Mouse (Mus musculus) limb, embryonic 13.5 days (tissue): ENCODE results near the gene Hist2h2ac. TPM values are rescaled to one million over a fixed set of nuclear protein-coding genes. Genes with fewer than 3 reads are reported as not detected.
A peak's percentile ranks its signal among the peaks of the same experiment; 100 is the strongest.

Source experiments
- ATAC-seq: fragments of 200-750 bp; cut with Nextera tagmentation; 2 replicates; pipeline ENCODE4 v1.8.0; 2017; ENCODE audit warnings: low read depth, moderate number of reproducible peaks, moderate TSS enrichment; ENCODE audit not compliant: low FRiP score
- H3K27ac ChIP-seq: fragments of 300-500 bp; sonication (generic); 2 replicates; pipeline ENCODE4 v1.5.1; 2015; ENCODE audit warnings: inconsistent platforms, mild to moderate bottlenecking, moderate library complexity
- H3K27me3 ChIP-seq: fragments of 300-500 bp; sonication (generic); 2 replicates; pipeline ENCODE4 v1.6.1; 2015; ENCODE audit warnings: mild to moderate bottlenecking, inconsistent platforms
- H3K36me3 ChIP-seq: fragments of 300-500 bp; sonication (generic); 2 replicates; pipeline ENCODE4 v1.6.1; 2015; ENCODE audit warnings: inconsistent platforms, mild to moderate bottlenecking, moderate library complexity
- H3K4me1 ChIP-seq: fragments of 300-500 bp; sonication (generic); 2 replicates; pipeline ENCODE4 v1.6.1; 2015; ENCODE audit warnings: inconsistent platforms
- H3K4me2 ChIP-seq: fragments of 300-500 bp; sonication (generic); replicated peaks from 2 replicates; pipeline ENCODE4 v1.6.1; 2015; ENCODE audit warnings: inconsistent platforms, mild to moderate bottlenecking, moderate library complexity
- H3K4me3 ChIP-seq: fragments of 300-500 bp; sonication (generic); 2 replicates; pipeline ENCODE4 v1.5.1; 2015; ENCODE audit warnings: moderate library complexity, mild to moderate bottlenecking, inconsistent platforms
- H3K9ac ChIP-seq: fragments of 300-500 bp; sonication (generic); 2 replicates; pipeline ENCODE4 v1.6.1; 2015; ENCODE audit warnings: mild to moderate bottlenecking, inconsistent platforms
- H3K9me3 ChIP-seq: fragments of 300-500 bp; sonication (generic); 2 replicates; pipeline ENCODE4 v1.6.1; 2016; ENCODE audit warnings: inconsistent platforms
- WGBS: fragments of 180-500 bp; shearing (Covaris S2); methylation state at CpG from one replicate; pipeline ENCODE4 v1.1.7; 2015; 5-methylcytosine and 5-hydroxymethylcytosine counted together
- polyA plus RNA-seq: library from polyadenylated mRNA; unstranded; fragments of >200 nt; fragmentation: Nextera tagmentation; extraction: Ambion mirVana; gene quantifications from 2 replicates; pipeline ENCODE4 v1.2.1, GENCODE M21; 2015

The Hist2h2ac gene
- polyA plus RNA-seq, 1 experiment from 2014 or later = 11.1 TPM

DNA sequence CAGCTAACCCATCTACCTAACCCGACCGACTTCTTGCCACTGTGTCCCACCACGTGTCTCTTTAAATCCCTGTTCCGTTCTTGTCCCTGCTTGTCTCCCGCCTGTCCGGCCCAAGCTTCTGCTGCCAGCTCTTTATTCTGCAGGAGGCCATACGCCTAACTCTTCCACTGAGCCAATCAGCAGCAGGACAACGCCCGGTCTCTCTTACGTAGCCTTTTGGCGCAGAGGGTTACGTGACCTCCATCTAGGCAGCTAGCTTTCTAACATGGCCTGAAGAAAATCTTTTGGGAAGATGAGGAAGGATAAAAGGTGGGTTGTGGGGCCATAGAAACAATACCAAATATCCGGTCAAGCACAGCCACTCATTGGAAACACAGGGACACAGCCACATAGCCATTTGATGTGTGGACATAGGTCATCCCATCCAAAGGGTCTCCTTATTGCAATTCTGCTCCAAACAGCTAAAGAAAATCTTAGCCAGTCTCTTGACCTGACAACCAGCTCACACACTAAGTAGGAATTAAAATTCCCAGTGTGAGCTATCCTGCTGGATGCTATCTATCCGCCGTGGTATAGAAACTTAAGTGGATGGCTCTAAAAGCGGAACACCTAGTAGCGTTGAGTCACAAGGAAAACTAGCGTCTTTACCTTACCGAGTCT, 41.7 kb upstream of the Hist2h2ac start:
- peak; percentile 70 for ATAC-seq
- Histone ChIP-seq H3K27ac (peak overlapping the region; percentile 98), H3K27me3 (no peaks in the 10 kb centered on the region), H3K9me3 (no peaks in the 10 kb centered on the region), H3K4me3 (peak overlapping the region; percentile 62), H3K9ac (peak overlapping the region; percentile 80), H3K36me3 (no peaks in the 10 kb centered on the region), H3K4me1 (peaks cover 24% of the 10 kb centered on the region), H3K4me2 (peak overlapping the region; percentile 77)
- whole genome bisulfite sequencing = under 1% methylated on average over 19 of the region's 19 CpGs

DNA sequence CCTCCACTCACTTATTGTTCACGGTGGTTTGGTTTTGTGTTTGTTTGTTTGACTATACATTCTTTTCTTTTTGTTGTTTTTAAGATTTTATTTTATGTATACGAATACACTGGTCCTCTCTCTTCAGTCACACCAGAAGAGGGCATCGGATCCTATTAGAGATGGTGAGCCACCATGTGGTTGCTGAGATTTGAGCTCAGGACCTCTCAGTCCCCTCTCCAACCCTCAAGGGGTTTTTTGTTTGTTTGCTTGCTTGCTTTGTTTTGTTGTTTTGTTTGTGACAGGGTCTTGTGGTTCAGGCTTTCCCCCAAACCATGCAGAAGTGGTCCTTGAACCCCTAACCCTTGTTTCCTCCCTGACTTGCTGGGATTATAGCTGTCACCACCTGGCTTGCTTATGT, 40.9 kb upstream of the Hist2h2ac start:
- no peaks in the 10 kb centered on the region for H3K9me3 ChIP-seq
- H3K4me2 ChIP-seq = peak overlapping the region; percentile 77
- no peak for ATAC-seq
- peak overlapping the region; percentile 98 for H3K27ac ChIP-seq
- WGBS = 59% methylated on average over 3 of the region's 3 CpGs
- peak overlapping the region; percentile 62 for H3K4me3 ChIP-seq
- H3K36me3 ChIP-seq = no peaks in the 10 kb centered on the region
- peak overlapping the region; percentile 80 for H3K9ac ChIP-seq
- H3K27me3 ChIP-seq = no peaks in the 10 kb centered on the region
- H3K4me1 ChIP-seq = peaks cover 24% of the 10 kb centered on the region

DNA sequence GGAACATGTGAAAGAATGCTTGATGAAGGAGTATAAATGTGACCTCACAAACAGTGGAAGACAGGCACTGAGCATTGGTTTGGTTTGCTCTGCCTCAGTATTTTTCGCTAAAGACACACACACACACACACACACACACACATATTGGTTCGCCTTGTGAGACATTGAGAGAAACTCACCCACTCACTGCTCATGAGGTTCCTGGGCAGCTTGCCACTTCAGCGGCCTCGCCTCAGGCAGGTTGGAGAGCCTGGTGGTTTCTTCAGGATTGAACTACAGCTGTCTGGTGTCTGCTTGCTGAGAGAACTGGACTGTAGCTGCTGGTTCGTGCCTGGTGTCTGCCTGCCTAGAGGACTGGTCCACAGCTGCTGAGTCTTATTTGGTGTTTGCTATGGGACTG, 39.5 kb upstream of the Hist2h2ac start:
- WGBS = 88% methylated on average over 5 of the region's 5 CpGs

DNA sequence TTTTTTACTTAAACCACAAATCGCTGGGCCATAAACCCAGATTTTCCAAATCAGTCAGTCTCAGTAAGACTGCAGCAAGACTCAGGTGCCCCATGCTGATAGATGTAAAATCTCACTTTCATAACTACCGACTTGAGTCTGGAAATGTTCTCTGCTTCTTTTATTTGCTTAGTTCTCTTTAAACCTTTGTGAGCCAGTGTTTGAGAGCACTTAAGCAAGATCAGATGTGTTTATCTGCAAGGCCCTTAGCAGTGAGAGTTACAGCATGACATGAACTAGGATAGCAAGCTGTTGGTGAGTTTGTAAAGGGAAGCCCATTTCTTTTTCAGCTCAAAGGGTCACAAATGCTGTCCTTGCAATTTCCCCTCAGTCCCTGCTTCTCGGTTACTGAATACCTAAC, 36.5 kb upstream of the Hist2h2ac start:
- Histone ChIP-seq H3K9ac (no peak overlapping the region), H3K27me3 (peaks cover 5% of the 10 kb centered on the region; the same call in 1 of the 2 replicates), H3K36me3 (no peaks in the 10 kb centered on the region), H3K4me2 (no peak overlapping the region), H3K27ac (0 out of 2 replicates have a peak overlapping the region, but pooled peaks have one; percentile 22), H3K9me3 (no peaks in the 10 kb centered on the region), H3K4me3 (no peak overlapping the region), H3K4me1 (peaks cover 15% of the 10 kb centered on the region)
- ATAC-seq = no peak
- WGBS = 44% methylated on average over 3 of the region's 3 CpGs

More for the DNA sequence above, 39.5 kb upstream of the Hist2h2ac start:
- Histone ChIP-seq H3K36me3 (no peaks in the 10 kb centered on the region), H3K4me3 (no peak overlapping the region), H3K27ac (no peak overlapping the region), H3K9me3 (no peaks in the 10 kb centered on the region), H3K4me2 (no peak overlapping the region), H3K9ac (no peak overlapping the region), H3K27me3 (no peaks in the 10 kb centered on the region), H3K4me1 (peaks cover 30% of the 10 kb centered on the region)
- no peak for ATAC-seq

DNA sequence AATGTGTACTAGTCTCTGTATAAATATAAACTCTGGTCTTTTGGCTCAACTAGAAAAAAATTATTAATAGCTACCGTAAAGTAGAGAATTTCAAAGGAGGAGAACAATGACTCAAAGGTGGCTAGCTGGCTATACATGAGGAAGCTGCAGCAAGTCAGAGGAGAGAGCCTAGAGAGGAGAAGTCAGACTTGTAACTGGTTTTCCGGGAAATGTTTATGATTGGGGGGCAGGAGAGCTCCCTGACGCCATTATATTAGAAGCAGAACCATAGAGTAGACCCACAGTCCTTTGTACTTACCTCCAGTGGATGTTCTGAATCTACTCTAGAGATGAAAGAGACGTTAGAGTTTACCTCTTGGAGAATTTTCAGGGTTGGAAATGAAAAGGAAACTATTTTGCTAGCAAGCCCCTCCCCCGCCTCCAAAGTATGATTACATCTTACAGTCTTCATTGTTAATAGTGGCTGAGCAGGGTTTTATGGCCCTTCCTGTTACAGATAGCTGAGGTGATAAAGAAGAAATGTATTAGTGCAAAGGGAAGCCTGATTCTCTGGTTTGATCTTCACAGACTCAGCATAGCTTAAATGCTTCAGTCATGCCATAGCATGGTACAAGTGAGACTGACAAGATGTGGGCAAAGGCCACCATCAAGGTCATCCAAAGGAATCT, 35.4 kb upstream of the Hist2h2ac start:
- WGBS = 65% methylated on average over 5 of the region's 5 CpGs
- peaks cover 5% of the 10 kb centered on the region; the same call in 1 of the 2 replicates for H3K27me3 ChIP-seq
- peaks cover 7% of the 10 kb centered on the region for H3K4me1 ChIP-seq
- H3K9me3 ChIP-seq = no peaks in the 10 kb centered on the region
- no peaks in the 10 kb centered on the region for H3K36me3 ChIP-seq
- H3K4me2 ChIP-seq = no peak overlapping the region
- no peak overlapping the region for H3K4me3 ChIP-seq
- ATAC-seq = no peak
- H3K9ac ChIP-seq = no peak overlapping the region
- H3K27ac ChIP-seq = no peak overlapping the region

DNA sequence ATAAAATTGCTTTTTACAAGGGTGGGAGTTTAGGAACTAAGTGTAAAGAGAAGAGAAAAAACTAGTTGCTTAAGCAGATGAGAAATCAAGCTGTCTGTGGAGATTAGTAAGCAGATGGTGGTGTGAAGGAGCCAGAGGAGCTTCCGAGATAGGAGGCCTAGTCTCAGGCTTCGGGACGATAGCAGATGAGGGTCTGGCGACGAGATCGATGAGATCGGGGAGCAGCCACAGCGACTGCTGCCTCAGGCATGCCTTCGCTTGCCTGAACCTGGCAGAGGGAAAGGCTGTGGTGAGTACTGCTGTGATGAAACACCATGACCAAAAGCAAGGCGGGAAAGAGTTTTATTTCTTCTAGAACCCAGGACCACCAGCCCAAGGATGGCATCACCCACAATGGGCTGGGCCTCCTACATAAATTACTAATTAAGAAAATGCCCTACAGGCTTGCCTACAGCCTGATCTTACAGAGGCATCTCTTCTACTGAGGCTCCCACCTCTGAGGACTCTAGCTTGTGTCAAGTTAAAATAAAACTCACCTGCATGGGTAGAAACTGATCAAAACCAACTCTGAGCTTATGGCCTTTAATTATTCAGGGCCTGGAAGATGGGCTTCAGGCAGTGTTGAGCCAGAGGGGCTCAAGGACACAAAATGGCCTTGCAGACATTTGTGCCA, 34.1 kb upstream of the Hist2h2ac start:
- ATAC-seq = no peak

DNA sequence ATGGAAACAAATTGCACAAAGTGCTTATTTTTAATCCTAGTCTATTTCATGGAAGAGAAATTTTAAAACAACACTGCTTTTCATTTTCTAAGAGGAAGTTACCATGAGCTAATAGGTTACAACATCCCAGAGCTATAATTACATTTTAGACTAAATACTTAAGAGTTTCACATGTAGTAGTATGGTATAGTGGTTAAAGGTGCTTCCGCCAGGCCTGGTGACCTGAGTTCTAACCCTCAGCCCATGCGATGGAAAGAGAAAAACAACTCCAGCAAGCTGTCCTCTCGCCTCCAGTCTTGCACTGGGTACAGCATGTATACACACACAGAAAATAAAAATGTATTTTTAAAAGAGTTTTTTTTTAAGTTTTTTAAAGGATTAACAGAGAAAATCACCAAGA, 31.1 kb upstream of the Hist2h2ac start:
- Histone ChIP-seq H3K4me1 (peaks cover 44% of the 10 kb centered on the region), H3K9me3 (no peaks in the 10 kb centered on the region), H3K9ac (no peak overlapping the region), H3K27ac (no peak overlapping the region), H3K36me3 (no peaks in the 10 kb centered on the region), H3K27me3 (peaks cover 5% of the 10 kb centered on the region; the same call in 1 of the 2 replicates), H3K4me2 (no peak overlapping the region), H3K4me3 (no peak overlapping the region)
- ATAC-seq = no peak
- WGBS = 75% methylated on average over 3 of the region's 3 CpGs

More for the DNA sequence above, 34.1 kb upstream of the Hist2h2ac start:
- Histone ChIP-seq H3K4me1 (peaks cover 18% of the 10 kb centered on the region), H3K36me3 (no peaks in the 10 kb centered on the region), H3K9me3 (no peaks in the 10 kb centered on the region), H3K27me3 (peaks cover 5% of the 10 kb centered on the region; the same call in 1 of the 2 replicates), H3K4me2 (peak overlapping the region; percentile 21; the same call in 1 of the 2 replicates), H3K9ac (no peak overlapping the region), H3K27ac (no peak overlapping the region), H3K4me3 (no peak overlapping the region)
- 42% methylated on average over 10 of the region's 10 CpGs for WGBS

DNA sequence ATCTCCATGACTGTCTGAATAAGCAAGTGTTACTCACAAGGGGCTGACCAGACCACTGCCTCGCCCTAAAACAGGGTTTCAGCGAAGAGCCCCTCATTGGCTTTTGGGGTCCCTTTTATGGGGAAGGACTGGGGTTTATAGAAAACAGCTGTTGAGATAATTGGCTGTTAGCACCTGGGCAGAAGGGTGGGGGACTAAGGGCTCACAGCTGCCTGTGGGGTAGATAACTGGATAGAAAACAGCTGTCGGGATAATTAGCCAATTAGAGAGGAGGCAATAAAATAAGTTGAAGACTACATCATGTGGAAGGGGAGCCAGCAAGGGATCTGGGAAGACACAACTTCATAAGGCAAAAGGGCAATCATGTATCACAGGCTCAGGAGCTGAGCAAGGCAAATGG, 30.2 kb upstream of the Hist2h2ac start:
- peaks cover 38% of the 10 kb centered on the region for H3K4me1 ChIP-seq
- no peak overlapping the region for H3K9ac ChIP-seq
- no peak for ATAC-seq
- H3K4me2 ChIP-seq = peak overlapping the region; percentile 19; the same call in 1 of the 2 replicates
- no peak overlapping the region for H3K27ac ChIP-seq
- H3K4me3 ChIP-seq = no peak overlapping the region
- no peaks in the 10 kb centered on the region for H3K36me3 ChIP-seq
- H3K9me3 ChIP-seq = no peaks in the 10 kb centered on the region
- H3K27me3 ChIP-seq = peaks cover 5% of the 10 kb centered on the region; the same call in 1 of the 2 replicates
- WGBS = 17% methylated on average over 3 of the region's 3 CpGs

DNA sequence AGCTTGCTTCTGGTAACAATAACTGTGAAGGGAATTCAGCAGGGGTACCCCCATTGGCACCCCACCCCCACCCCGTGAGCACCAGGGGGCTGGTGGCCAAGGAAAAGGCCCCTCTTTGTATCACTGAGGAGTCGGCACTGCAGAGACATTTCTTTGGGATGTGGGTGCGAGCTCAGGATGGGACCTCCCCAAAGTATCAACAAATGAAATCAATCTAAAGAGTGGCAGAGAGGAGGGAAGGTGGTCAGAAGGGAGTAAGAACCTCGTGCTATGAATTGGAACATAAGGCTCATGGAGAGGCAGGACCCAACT, 28.3 kb upstream of the Hist2h2ac start:
- Histone ChIP-seq H3K9ac (no peak overlapping the region), H3K4me3 (peak overlapping the region; percentile 45; the same call in 1 of the 2 replicates), H3K27ac (no peak overlapping the region), H3K9me3 (no peaks in the 10 kb centered on the region), H3K36me3 (no peaks in the 10 kb centered on the region), H3K4me1 (peaks cover 46% of the 10 kb centered on the region), H3K4me2 (peak overlapping the region; percentile 64), H3K27me3 (peaks cover 5% of the 10 kb centered on the region; the same call in 1 of the 2 replicates)
- 57% methylated on average over 4 of the region's 4 CpGs for WGBS
- no peak for ATAC-seq

DNA sequence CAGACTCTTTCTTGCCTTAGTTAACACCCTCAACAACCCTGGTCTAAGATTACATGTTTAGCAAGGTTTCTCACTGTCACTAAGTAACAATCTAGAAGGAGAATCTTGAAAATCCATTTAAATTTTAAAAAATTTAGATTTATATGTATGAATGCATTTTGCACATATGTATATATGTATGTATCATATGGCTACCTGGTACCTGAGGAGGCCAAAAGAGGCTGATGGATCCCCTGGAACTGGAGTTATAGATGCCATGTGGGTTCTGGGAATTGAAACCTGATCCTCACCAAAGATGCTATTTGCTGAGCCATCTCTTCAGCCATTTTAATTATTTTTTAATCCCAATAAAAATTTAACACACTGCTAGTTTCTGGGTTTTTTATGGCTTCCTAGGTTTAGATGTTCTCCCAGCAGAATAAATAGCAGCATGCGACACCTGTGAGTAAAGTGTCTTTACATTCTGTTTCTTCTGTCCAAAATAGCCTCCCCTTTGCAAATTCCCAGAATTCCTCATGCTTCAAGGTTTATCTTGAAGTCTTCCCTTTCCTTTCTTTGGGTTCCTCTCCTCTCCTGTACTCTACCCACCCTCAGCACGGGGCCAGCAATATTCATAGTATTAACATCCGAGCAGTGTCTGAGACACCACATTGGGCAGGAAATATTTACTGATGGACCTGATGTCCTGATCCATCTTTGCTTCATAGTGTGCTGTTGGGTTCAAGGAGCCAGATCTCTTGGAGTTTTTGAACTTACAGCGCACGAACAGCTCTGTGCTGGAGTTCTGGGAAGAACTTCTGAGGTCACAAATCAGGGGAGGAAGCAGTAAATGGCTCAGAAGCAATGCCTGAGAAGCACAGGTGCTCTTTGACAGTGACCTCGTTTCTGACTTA, 27.7 kb upstream of the Hist2h2ac start:
- ATAC-seq = no peak
- H3K9me3 ChIP-seq = no peaks in the 10 kb centered on the region
- H3K36me3 ChIP-seq = no peaks in the 10 kb centered on the region
- H3K4me2 ChIP-seq = peak overlapping the region; percentile 64
- no peak overlapping the region for H3K27ac ChIP-seq
- H3K4me1 ChIP-seq = peaks cover 50% of the 10 kb centered on the region
- H3K27me3 ChIP-seq = peaks cover 4% of the 10 kb centered on the region; the same call in 1 of the 2 replicates
- H3K4me3 ChIP-seq = peak overlapping the region; percentile 45
- peak overlapping the region; percentile 70 for H3K9ac ChIP-seq
- 34% methylated on average over 6 of the region's 6 CpGs for WGBS

DNA sequence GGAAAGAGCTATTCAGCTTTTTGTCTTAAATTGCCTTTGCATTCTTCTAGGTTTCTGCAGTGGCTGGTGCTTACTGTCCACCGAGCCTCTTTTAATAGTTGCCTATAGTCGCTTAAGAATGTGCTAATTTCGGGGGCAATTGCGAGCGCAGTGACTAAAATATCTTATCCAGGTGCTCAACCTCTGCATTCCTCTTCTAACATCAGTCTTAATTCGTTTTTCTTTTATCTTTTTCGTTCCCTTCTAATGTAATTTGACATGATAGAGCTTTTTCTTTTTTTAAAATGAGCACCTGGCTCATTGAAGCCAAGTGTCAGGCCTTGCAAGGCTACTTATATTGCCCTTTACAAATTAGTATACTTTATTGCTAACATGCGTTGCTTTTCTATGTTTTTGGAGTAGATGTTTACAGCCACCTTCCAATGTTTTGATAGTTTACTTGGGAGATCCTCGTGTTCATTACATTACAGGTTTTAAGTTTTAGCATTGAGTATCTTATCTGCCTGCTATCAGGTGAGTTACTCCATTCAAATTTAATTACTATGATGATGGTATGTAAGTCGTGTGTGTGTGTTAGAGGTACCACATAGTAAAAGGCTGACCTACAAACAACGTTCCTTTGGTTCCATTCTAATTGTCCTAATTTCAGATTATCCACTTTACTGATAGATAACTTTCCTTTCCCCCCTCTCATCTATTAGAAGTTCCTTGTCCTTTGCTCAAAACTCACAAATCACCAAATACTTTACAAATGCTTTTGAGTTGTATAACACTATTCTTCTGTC, 26.9 kb upstream of the Hist2h2ac start:
- Histone ChIP-seq H3K4me1 (peaks cover 50% of the 10 kb centered on the region), H3K36me3 (no peaks in the 10 kb centered on the region), H3K27ac (peak overlapping the region; percentile 70), H3K9me3 (no peaks in the 10 kb centered on the region), H3K4me2 (peak overlapping the region; percentile 64), H3K27me3 (no peaks in the 10 kb centered on the region), H3K4me3 (peak overlapping the region; percentile 45), H3K9ac (peak overlapping the region; percentile 70)
- 4% methylated on average over 11 of the region's 11 CpGs for WGBS
- no peak for ATAC-seq
